Mouse (Mus musculus): Measurements from ENCODE around the gene Nid2. TPM values are rescaled to one million over a fixed set of nuclear protein-coding genes. Genes with fewer than 3 reads are reported as not detected.
A peak's percentile ranks its signal among the peaks of the same experiment; 100 is the strongest.

The Nid2 gene
- total and polyA plus RNA-seq, 3 experiments = 0.08 to 0.33 TPM; not detected in 1

DNA sequence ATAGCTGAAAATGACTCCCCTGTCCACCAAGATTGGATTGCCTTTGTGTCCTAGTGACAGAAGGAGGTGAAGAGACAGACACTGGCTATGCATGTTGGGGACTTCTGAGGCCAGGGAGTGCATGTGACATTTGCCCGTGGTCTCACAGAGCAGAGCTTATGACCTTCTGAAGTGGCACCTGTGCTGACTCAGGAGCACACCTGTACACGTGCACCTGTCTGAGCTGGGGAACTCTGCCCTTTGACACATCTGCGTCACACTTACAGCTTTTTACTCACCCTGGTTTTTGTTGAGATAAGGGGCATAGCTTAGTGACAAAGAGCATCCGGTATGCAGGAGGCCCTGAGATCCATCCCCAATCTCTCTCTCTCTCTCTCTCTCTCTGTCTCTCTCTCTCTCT lies 24.4 kb downstream of the Nid2 start:
- Histone ChIP-seq H3K4me3 (ENCODE audit: low read depth, low read length) (no peak overlapping the region), H3K4me1 (ENCODE audit: insufficient read depth, low read depth, low read length) (no peaks in the 10 kb centered on the region; the same call in 1 of the 2 replicates), H3K9me3 (replicated peaks) (peaks cover 3% of the 10 kb centered on the region), H3K27me3 (ENCODE audit: insufficient read depth, low read length) (peaks cover 22% of the 10 kb centered on the region), H3K36me3 (replicated peaks) (no peaks in the 10 kb centered on the region)
- TF ChIP-seq GATA1 (IDR thresholded peaks at IDR 0.05; ENCODE audit: borderline replicate concordance, low read length) (no peak), POLR2AphosphoS5 (IDR thresholded peaks at IDR 0.05; ENCODE audit: insufficient replicate concordance, low read depth, low read length) (no peak), GATA2 (IDR thresholded peaks at IDR 0.05; ENCODE audit: borderline replicate concordance, low read depth, low read length) (no peak), CTCF (IDR thresholded peaks at IDR 0.05; ENCODE audit: low read depth, low read length) (no peak)
- DNase-seq (ENCODE audit: low spot score) (no peak), ATAC-seq (ENCODE audit: extremely low read depth, insufficient number of reproducible peaks, low FRiP score, poor library complexity, severe bottlenecking) (no peak)

DNA sequence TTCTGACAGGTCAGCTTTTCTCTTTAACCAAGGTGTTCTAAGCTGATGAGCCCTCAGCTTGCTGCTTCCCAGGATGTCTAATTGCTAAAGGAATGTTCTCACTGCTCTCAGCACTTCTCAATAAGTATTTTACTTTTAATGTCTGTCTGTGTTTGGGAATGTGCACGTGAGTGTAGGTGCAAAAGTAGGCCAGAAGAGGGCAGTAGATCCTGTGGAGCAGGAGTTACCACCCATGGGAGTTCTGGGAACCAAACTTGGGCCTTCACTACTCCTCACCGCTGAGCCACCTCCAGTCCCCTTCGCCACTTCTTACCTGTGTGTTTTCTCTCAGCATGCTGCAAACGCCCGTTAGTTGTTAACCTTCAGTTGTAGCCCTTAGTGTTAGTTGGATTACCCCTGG lies 25.1 kb downstream of the Nid2 start:
- DNase-seq (ENCODE audit: low spot score) = no peak
- ATAC-seq (ENCODE audit: extremely low read depth, insufficient number of reproducible peaks, low FRiP score, poor library complexity, severe bottlenecking) = no peak
- Histone ChIP-seq H3K9me3 (replicated peaks) (peaks cover 3% of the 10 kb centered on the region), H3K36me3 (replicated peaks) (no peaks in the 10 kb centered on the region), H3K27me3 (ENCODE audit: insufficient read depth, low read length) (peaks cover 24% of the 10 kb centered on the region), H3K4me1 (ENCODE audit: insufficient read depth, low read depth, low read length) (no peaks in the 10 kb centered on the region), H3K4me3 (ENCODE audit: low read depth, low read length) (no peak overlapping the region)
- TF ChIP-seq GATA2 (IDR thresholded peaks at IDR 0.05; ENCODE audit: borderline replicate concordance, low read depth, low read length) (no peak), GATA1 (IDR thresholded peaks at IDR 0.05; ENCODE audit: borderline replicate concordance, low read length) (no peak), POLR2AphosphoS5 (IDR thresholded peaks at IDR 0.05; ENCODE audit: insufficient replicate concordance, low read depth, low read length) (no peak), CTCF (IDR thresholded peaks at IDR 0.05; ENCODE audit: low read depth, low read length) (no peak), TAL1 (conservative IDR thresholded peaks at IDR 0.05; ENCODE audit: low read depth, low read length) (no peak)

DNA sequence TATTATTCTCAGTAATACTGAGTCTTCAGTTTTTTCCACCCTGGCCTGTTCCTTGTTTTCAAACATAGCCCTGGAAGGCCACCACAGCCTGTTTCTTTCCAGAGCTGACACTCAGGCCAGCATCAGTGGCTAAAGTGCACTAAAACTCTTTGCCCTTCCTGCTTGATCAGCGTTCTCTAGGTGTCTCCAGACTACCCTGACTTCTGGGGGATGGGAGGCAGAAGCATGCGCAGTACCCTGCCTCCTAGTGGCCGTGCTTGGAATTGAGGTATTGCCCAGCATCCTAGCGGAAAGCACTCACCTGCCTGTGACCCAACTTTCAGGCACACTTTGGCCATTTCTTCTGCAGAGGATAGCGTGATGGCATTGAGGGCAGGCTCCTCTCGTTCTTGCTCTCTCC lies 25.8 kb downstream of the Nid2 start:
- Histone ChIP-seq H3K9me3 (replicated peaks) (peaks cover 3% of the 10 kb centered on the region), H3K36me3 (replicated peaks) (no peaks in the 10 kb centered on the region), H3K4me3 (ENCODE audit: low read depth, low read length) (no peak overlapping the region), H3K27me3 (ENCODE audit: insufficient read depth, low read length) (peaks cover 24% of the 10 kb centered on the region), H3K4me1 (ENCODE audit: insufficient read depth, low read depth, low read length) (no peaks in the 10 kb centered on the region)
- TF ChIP-seq POLR2AphosphoS5 (IDR thresholded peaks at IDR 0.05; ENCODE audit: insufficient replicate concordance, low read depth, low read length) = no peak
- no peak for TF ChIP-seq GATA1 (IDR thresholded peaks at IDR 0.05; ENCODE audit: borderline replicate concordance, low read length)
- TF ChIP-seq CTCF (IDR thresholded peaks at IDR 0.05; ENCODE audit: low read depth, low read length) = peak; percentile 61
- no peak for TF ChIP-seq GATA2 (IDR thresholded peaks at IDR 0.05; ENCODE audit: borderline replicate concordance, low read depth, low read length)
- TF ChIP-seq TAL1 (conservative IDR thresholded peaks at IDR 0.05; ENCODE audit: low read depth, low read length) = no peak
- DNase-seq (ENCODE audit: low spot score) (no peak), ATAC-seq (ENCODE audit: extremely low read depth, insufficient number of reproducible peaks, low FRiP score, poor library complexity, severe bottlenecking) (no peak)

DNA sequence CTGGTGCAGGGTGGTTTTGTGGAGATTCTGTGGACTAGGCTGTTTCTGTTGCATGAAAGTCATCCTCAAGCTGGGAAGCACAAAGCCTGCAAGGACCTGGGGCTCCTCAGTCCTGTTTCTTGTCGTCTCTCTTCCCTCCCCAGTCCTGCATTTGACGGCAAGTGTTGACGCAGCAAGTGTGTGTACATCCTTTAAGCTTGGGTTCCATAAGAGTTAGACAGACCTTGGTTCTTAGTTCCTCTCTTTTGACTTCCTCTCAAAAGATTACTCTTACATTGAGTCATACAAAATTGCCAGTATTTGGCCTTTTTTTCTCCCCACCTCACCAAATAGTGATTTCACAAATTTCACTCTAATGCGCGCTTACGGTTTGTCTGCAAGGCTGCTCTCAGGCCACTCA lies 26.3 kb downstream of the Nid2 start:
- H3K27me3 ChIP-seq (ENCODE audit: insufficient read depth, low read length) = peaks cover 24% of the 10 kb centered on the region
- TF ChIP-seq POLR2AphosphoS5 (IDR thresholded peaks at IDR 0.05; ENCODE audit: insufficient replicate concordance, low read depth, low read length) = no peak
- TF ChIP-seq TAL1 (conservative IDR thresholded peaks at IDR 0.05; ENCODE audit: low read depth, low read length) = no peak
- TF ChIP-seq GATA1 (IDR thresholded peaks at IDR 0.05; ENCODE audit: borderline replicate concordance, low read length) = no peak
- TF ChIP-seq GATA2 (IDR thresholded peaks at IDR 0.05; ENCODE audit: borderline replicate concordance, low read depth, low read length) = no peak
- no peak for TF ChIP-seq CTCF (IDR thresholded peaks at IDR 0.05; ENCODE audit: low read depth, low read length)

DNA sequence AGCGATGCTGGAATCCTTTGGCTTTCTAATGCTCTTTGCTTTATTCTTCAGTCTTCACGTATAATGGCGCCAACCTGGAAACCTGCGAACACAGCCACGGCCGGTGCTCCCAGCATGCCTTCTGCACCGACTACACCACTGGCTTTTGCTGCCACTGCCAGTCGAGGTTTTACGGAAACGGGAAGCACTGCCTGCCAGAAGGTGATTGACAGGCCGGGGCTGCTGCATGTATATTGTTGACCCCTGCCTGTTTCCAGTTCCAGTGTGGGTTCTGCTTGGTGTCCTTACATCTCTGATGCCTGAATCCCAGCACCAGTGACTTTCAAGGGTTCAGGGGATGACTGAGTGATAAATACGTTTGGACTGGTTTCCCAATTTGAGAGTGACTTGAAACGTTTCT lies 26.9 kb downstream of the Nid2 start:
- DNase-seq (ENCODE audit: low spot score) (no peak), ATAC-seq (ENCODE audit: extremely low read depth, insufficient number of reproducible peaks, low FRiP score, poor library complexity, severe bottlenecking) (no peak)
- Histone ChIP-seq H3K27me3 (ENCODE audit: insufficient read depth, low read length) (peaks cover 24% of the 10 kb centered on the region), H3K36me3 (replicated peaks) (no peaks in the 10 kb centered on the region), H3K4me3 (ENCODE audit: low read depth, low read length) (no peak overlapping the region), H3K4me1 (ENCODE audit: insufficient read depth, low read depth, low read length) (no peaks in the 10 kb centered on the region), H3K9me3 (replicated peaks) (peaks cover 3% of the 10 kb centered on the region)
- TF ChIP-seq GATA1 (IDR thresholded peaks at IDR 0.05; ENCODE audit: borderline replicate concordance, low read length) (no peak), CTCF (IDR thresholded peaks at IDR 0.05; ENCODE audit: low read depth, low read length) (no peak), GATA2 (IDR thresholded peaks at IDR 0.05; ENCODE audit: borderline replicate concordance, low read depth, low read length) (no peak), TAL1 (conservative IDR thresholded peaks at IDR 0.05; ENCODE audit: low read depth, low read length) (no peak), POLR2AphosphoS5 (IDR thresholded peaks at IDR 0.05; ENCODE audit: insufficient replicate concordance, low read depth, low read length) (no peak)

More for the DNA sequence above, 26.3 kb downstream of the Nid2 start:
- ATAC-seq (ENCODE audit: extremely low read depth, insufficient number of reproducible peaks, low FRiP score, poor library complexity, severe bottlenecking) (no peak), DNase-seq (ENCODE audit: low spot score) (no peak)
- Histone ChIP-seq H3K4me3 (ENCODE audit: low read depth, low read length) (no peak overlapping the region), H3K9me3 (replicated peaks) (peaks cover 3% of the 10 kb centered on the region), H3K4me1 (ENCODE audit: insufficient read depth, low read depth, low read length) (no peaks in the 10 kb centered on the region), H3K36me3 (replicated peaks) (no peaks in the 10 kb centered on the region)

DNA sequence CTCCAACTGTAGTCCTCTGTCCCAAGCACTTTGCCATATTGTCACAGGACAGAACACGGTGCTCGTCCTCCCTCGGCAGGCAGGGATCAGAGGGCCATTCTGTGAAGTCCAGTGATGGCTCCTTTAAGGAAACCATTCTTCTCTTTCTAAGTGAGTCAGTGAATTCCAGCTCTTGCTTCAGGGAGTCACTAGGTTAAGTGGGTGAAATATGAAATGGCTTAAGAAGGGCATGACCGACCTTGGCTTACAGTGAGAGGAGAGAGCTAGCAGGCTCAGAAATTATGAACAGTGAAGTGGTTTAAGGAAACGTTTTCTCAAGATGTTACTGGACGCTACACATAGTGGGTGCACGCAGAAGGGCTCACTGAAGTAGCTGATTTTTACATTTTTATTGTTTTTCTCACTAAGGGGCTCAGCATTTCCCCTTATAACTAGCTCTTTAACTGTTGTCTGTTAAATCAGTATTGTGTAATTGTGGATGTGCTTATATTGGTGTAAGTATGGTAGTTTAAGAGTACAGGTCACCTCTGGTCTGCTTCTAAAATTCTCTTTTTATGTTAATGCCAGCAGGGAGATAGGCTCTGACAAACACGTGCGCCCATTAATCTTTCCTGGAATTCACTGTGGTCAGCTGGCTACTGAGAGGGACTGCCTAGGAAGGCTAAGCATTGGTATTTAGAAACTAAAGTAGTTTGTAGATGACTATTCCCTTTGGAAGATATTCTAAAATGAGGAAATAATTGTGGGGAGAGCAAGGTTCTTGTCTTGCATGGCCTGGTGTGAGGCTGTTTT lies 34.9 kb downstream of the Nid2 start:
- ATAC-seq (ENCODE audit: extremely low read depth, insufficient number of reproducible peaks, low FRiP score, poor library complexity, severe bottlenecking) (no peak), DNase-seq (ENCODE audit: low spot score) (no peak)
- Histone ChIP-seq H3K27me3 (ENCODE audit: insufficient read depth, low read length) (peaks cover 27% of the 10 kb centered on the region), H3K36me3 (replicated peaks) (no peaks in the 10 kb centered on the region), H3K4me1 (ENCODE audit: insufficient read depth, low read depth, low read length) (no peaks in the 10 kb centered on the region), H3K9me3 (replicated peaks) (no peaks in the 10 kb centered on the region), H3K4me3 (ENCODE audit: low read depth, low read length) (no peak overlapping the region)
- TF ChIP-seq GATA1 (IDR thresholded peaks at IDR 0.05; ENCODE audit: borderline replicate concordance, low read length) (no peak), CTCF (IDR thresholded peaks at IDR 0.05; ENCODE audit: low read depth, low read length) (no peak), POLR2AphosphoS5 (IDR thresholded peaks at IDR 0.05; ENCODE audit: insufficient replicate concordance, low read depth, low read length) (no peak), GATA2 (IDR thresholded peaks at IDR 0.05; ENCODE audit: borderline replicate concordance, low read depth, low read length) (no peak), TAL1 (conservative IDR thresholded peaks at IDR 0.05; ENCODE audit: low read depth, low read length) (no peak)
